Mouse (Mus musculus) G1E (cell line): ENCODE results near the gene Pdzd8.

Source experiments
- CTCF ChIP-seq: IDR thresholded peaks from 2 replicates; pipeline ENCODE4 v1.5.1; 2012; ENCODE audit warnings: low read depth, low read length, inconsistent platforms, mixed read lengths
- GATA1 ChIP-seq: IDR thresholded peaks from 2 replicates; pipeline ENCODE4 v1.6.1; 2012; ENCODE audit warnings: borderline replicate concordance, low read length, inconsistent platforms, mixed read lengths
- POLR2AphosphoS5 ChIP-seq: IDR thresholded peaks from 2 replicates; pipeline ENCODE4 v1.6.1; 2012; ENCODE audit warnings: low read depth, low read length, inconsistent platforms; ENCODE audit not compliant: insufficient replicate concordance

GRCm38 (mm10) chr19:59263171-59263570 lies 82.4 kb downstream of the Pdzd8 start:
- TF ChIP-seq CTCF (no peak), GATA1 (no peak), POLR2AphosphoS5 (no peak)
